Mouse (Mus musculus) ovary, postnatal 10 days (tissue): ENCODE results near the gene Nckap5l.
A peak's percentile ranks its signal among the peaks of the same experiment; 100 is the strongest.
"Not testable (repeated sequence)": the region's sequence is repeated elsewhere in the genome, so short reads cannot be mapped to it uniquely, and the experiment has no call there.

ENCODE experiments used
- DNase-seq: peaks from one replicate; pipeline ENCODE4 v3.0.0; 2022; ENCODE audit warnings: low spot score

The Nckap5l gene

GRCm38 (mm10) chr15:99393386-99394252, 63.9 kb downstream of the Nckap5l start:
- no peak for DNase-seq

- peak; percentile 93 for DNase-seq
Observed at GRCm38 (mm10) chr15:99392486-99393385, 64.8 kb downstream of the Nckap5l start, which contains the start of gene Tmbim6. Gene Tmbim6 (plus strand): TSS chr15:99392882.

GRCm38 (mm10) chr15:99391975-99392374, 65.6 kb downstream of the Nckap5l start:
- DNase-seq = no peak

- DNase-seq = no peak
Observed at GRCm38 (mm10) chr15:99390472-99391401, 66.8 kb downstream of the Nckap5l start.

- DNase-seq = no peak
Observed at GRCm38 (mm10) chr15:99387976-99388375, 69.6 kb downstream of the Nckap5l start.

- DNase-seq = no peak
Observed at GRCm38 (mm10) chr15:99386796-99387195, 70.8 kb downstream of the Nckap5l start.

GRCm38 (mm10) chr15:99386110-99386509, 71.4 kb downstream of the Nckap5l start:
- not testable (repeated sequence) for DNase-seq

- no peak for DNase-seq
Observed at GRCm38 (mm10) chr15:99384071-99384470, 73.5 kb downstream of the Nckap5l start.

- no peak for DNase-seq
Observed at GRCm38 (mm10) chr15:99382893-99383292, 74.7 kb downstream of the Nckap5l start.

GRCm38 (mm10) chr15:99376240-99376639, 81.3 kb downstream of the Nckap5l start:
- no peak for DNase-seq

GRCm38 (mm10) chr15:99375581-99375980, 82.0 kb downstream of the Nckap5l start:
- no peak for DNase-seq

GRCm38 (mm10) chr15:99375036-99375435, 82.5 kb downstream of the Nckap5l start:
- no peak for DNase-seq

- DNase-seq = no peak
Observed at GRCm38 (mm10) chr15:99372761-99373160, 84.8 kb downstream of the Nckap5l start.
